Mouse (Mus musculus) retina, embryonic 14.5 days (tissue): Measurements from ENCODE around the gene Ryr2.
"Not testable (repeated sequence)": the region's sequence is repeated elsewhere in the genome, so short reads cannot be mapped to it uniquely, and the experiment has no call there.

ENCODE experiments used
- DNase-seq: peaks from one replicate; pipeline ENCODE4 v3.0.0-alpha.2; 2015; ENCODE audit warnings: low spot score

The Ryr2 gene

DNA sequence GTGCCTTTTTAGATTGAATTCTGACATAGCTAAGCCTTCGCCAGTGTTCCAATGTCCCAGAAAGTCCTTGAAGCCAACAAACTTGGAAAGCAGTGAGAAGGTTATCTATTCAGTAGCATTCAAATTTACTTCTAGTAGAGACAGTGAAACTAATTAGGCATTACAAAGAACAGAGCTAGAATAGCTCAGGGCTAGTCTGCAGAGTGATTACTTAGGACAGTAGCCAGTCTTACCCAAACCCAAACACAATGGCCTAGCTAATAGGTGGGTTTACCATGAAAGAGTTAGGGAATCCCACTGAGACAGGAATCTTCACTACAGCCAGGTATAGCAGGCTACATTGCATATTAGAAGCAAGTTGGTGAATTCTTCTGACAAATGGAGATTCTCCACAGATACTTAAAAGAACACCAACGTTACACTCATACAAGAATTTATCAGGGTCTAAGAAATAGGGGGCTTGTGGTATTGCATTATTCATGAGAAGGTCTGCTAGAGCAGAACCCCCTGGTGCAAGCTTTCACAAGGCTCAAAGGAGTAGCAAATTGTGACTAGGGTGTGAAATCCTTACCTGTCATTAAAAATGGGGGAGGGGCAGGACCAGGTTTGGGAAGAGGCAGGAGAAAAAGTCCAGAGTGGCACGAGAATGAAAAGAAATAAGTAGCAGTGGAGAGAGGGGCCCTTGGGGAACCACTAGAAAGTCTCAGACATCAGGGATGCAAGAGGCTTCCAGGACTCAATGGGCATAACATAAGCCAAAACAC is 172.3 kb downstream of the Ryr2 start:
- not testable (repeated sequence) for DNase-seq

DNA sequence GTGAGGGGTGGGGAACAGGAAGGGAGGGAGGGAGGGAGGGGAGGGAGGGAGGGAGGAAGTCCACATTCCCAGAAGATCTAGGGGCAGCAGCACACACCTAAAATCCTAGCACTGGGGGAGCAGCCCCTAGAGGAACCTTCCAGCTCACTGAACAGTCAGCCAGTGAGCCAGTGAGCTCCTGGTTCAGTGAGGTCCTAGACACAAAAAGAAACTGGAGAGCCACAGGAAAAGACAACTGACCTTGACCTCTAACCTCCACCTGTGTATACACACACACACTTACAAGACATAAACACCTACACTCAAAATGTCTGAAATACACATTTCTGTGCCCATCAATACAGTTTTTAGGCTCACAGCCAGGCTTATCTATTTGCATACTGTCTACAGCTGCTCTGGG is 173.4 kb downstream of the Ryr2 start:
- no peak for DNase-seq

DNA sequence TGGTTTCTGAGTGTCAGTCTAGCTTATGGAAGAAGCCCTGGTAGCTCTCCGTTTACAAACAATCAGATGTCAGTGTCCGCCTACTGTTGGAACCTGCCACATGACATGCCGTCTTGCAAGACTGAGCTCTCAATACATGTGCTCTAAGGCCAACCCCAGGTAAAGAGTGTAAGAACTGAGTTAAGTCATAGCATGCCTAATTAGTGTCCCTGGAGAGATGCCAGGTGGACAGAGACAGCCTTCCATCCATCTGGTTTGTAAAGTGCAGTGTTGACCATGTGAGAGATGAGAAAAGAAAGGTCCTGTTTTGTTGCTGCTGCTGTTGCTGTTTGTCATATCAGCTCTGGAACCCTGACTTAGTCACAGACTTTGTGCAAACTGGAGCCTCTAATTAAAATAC is 178.0 kb downstream of the Ryr2 start:
- no peak for DNase-seq

DNA sequence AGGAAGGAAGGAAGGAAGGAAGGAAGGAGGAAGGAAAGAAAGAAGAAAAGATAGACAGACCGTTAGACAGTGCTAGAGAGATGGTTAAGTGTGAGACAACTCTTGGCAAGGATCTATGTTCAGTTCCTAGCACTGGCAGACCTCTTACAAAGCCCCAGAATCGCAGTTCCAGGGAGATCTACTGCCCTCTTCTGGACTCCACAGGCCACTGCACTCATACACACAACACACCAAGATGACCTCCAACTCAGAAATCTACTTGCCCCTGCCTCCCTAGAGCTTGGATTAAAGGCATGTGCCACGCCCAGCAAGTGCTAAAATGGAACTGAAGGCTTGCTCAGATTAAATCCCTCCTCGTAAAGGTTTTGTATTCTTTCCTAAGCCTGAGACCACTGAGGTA is 179.0 kb downstream of the Ryr2 start:
- no peak for DNase-seq

DNA sequence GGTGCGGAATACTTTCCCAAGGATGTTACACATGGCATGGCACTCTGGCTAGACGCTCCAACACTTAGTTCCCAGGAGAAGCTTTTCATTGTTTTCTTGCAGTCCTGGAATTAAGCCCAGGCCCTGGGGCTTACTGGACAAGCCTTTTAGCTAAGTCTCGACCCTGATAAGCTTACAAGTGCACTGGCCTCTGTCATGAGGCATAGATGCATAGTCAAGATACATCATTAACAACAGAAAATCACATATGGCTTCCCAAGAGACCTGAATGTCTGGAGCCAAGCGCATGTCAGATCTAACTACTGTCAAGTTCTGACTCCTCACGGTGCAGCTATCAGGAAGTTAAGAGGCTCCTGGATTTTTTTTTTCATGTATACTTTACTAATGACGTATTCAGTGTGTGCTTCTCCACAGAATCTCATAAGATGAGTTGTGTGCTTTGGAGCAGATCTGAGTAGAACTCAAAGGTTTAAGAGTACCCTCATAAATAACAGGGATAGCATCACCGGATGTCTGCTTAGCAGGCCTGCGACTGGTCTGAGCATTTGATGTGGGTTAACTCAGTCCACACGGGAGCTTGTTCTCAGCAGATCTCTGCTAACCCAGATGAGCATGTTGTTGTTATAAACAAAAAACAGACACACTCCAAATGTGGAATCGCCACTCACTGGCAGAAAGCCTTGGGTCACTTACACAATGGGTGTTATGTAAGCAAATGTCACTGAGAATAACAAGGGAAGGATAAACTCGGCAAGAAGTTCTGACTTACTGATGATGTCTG is 179.8 kb downstream of the Ryr2 start:
- peak; percentile 72 for DNase-seq

DNA sequence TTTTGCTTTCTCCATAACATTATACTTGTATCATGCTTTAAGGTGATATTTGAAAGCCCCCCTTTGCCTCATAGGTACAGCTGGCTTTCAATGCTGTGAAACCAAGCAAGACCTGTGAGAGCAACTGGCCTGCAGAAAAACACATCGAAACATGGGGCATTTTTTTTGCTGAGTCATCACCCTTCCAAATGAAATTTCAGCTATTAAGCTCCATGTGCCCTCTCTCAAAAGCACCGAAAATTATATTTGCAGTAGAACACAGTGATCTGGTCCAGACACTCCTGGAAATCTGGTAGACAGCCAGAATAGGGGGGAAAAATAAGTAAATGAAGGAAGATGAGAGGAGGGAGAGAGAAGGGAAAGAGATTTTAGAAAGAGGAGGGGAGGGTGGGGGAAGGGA is 180.5 kb downstream of the Ryr2 start:
- no peak for DNase-seq

DNA sequence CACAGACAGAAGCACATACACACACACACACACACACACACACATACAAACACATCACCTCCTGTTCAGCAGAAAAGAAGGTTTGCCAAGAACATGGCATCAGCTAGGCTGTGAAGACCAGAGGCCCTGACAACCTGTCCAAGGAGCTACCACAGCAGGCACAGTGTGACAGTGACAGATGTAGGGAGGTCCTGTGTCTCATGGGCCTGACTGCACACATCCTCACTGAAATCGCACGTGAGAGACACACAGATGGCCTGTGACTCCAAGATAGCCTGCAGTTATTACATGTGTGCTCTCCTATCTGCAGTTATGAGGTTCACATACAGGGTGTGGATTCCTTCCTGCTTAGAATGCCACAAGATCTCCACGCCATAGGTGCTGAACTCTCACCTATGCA is 182.0 kb downstream of the Ryr2 start:
- DNase-seq, result peak; percentile 9

DNA sequence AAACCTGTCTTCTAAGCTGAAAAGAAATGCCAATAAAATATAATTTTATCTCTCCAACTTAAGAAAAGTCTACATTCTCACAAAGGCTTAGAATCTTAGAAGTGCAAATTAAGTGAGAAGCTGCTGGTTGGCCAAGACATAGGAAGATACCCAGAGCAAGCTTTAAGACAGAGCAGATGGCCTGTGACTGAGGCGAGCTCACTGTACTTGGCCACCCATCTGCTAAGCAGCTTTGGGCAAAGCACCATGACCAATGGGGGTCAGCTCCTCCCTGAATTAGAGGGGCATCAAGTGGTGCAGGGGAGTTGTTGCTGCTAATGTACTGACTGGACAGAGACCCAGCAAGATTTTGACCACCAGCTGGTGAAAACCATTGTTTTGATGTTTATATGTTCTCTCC is 186.2 kb downstream of the Ryr2 start:
- no peak for DNase-seq

DNA sequence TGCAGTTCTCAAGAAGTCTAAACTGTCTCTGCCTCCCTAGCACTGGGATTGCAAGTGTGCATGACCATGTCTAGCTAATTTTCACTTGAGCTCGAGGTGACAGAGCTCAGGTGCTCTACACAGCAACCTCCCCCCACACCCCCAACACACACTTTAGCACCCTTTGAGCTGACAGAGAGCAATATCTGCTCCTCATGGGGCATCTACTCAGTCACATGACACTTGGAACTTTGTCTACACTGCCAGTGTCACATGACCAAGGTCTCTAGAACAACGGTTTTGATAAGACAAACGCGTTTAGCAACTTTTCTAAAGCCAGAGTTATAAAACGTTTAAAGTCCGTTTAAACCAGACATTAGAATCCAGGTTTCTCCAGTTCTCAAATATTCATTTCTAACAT is 187.3 kb downstream of the Ryr2 start:
- no peak for DNase-seq

DNA sequence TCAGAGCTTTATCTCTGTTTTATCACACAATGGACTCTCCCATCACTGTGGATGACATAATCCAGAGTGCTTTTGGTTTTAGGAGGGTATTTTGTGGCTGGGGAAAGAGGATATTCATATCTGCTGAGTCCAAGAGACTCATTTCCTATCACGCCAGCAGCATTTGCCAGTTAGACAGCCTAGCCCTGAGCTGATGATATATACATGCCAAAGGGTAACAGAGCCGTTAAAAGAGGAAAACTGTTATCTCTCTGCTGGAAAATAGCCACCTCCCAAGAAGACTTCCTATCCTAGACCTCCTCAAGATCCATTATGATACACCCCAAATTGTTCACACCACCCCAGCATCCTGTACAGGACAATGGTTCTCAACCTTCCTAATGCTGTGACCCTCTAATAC is 191.1 kb downstream of the Ryr2 start:
- DNase-seq, result no peak

DNA sequence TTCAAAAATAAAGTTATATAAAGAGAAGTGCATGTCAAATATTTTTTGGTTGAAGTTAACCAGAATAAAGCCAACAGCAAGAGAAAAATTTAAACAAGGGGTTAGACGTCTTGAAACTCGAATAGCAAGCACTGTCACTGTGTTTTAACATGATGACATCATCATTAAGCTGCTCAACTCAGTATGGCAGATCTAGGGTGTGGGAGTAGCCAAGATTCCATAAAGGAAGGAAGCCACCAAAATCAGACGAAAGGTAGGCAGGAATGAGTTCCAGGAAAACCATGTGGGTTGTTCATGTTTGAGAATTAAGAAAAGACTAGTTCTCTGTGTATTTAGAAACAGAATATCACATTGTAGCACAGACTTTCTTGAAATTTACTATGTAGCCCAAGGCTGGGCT is 192.1 kb downstream of the Ryr2 start:
- DNase-seq, result no peak

DNA sequence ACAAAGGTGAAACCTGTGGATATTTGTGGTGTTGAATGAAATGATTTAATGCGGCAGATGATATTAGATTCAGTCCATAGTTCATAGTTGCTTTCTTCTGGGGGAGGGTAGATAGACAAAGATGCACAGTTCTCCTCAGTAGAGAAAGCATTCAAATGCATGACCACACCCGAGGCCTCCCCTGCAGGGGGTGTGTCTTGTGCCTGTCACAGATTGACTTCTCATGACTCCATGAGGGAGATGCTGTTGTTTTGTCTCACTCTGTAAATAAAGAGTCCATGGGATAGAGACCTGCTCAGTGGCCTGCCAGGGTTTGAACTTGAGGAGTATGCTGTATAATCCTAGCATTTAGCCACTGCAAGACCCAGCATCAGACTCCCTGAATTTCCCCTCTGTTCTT is 194.5 kb downstream of the Ryr2 start:
- no peak for DNase-seq

DNA sequence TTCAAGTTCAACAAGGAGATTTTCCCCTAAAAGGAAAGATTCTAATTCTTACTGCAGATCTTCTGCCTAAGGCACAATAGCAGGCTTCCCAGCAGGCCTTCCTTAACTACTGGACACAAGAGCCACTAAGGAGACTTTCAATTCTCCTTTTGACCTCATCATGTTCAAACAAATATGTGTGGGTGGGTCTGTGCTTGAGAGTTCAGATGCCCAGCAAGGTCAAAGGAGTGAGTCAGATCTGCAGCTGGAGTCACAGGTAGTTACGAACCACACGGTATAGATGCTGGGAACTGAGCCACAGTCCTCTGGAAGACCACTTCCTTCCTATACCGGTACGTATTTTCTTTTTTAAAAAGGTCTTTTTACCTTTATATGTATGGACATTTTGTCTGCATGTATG is 198.6 kb downstream of the Ryr2 start:
- DNase-seq, result no peak

DNA sequence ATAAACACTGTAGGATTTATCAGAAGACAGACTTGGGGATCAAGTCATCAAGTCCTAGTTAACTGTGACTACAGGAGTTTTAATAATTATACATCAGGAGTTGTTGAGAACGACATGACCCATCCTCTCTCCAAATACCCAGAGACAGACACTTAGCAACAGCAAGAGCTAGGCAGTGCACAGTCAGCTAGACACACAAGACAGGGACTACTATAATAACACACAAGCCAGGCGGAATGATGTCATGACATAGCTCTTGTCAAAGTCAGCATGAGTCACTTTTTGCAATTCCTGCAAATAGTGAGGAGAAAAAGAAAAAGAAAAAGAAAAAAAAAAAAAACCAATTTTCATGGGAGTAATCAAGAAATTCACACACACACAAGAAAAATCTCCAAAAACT is 201.6 kb downstream of the Ryr2 start:
- DNase-seq, result no peak

DNA sequence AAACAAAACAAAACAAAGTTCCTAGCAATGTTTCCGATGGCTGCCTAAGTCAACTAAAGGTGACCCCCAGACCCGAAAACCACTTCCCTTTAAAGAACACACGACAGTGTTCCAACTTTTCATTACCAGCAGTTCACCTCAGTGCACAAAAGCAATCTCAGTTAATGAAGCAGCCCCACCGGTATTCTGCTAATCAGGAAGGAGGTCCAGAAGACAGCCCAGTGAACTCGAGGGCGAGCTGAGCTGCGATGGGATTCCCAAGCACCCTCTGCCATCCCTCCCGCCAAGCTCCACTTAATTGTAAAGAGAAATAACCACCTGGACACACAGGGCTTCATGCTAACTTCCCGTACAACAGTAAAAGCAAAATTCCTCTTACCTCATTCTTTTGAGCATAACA is 203.5 kb downstream of the Ryr2 start:
- peak; percentile 45 for DNase-seq

DNA sequence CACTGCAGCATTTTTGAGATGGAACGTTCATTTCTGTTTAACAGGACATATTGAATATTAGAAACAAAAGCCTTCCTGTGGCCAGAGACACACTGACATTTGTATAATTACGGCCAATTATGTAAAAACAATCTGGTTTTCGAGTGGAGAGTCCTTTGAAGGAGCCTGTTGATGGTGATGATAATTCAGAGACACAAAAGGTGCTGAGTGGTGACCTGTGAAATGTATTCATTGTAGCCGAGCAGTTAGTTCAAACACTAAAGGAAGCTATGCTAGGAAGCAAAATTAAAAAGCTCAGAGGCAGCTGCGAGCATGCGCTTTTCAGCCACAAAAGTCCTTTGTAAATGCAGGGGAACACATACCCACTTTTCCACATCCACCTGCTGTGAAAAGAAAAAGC is 203.9 kb downstream of the Ryr2 start:
- peak; percentile 30 for DNase-seq

DNA sequence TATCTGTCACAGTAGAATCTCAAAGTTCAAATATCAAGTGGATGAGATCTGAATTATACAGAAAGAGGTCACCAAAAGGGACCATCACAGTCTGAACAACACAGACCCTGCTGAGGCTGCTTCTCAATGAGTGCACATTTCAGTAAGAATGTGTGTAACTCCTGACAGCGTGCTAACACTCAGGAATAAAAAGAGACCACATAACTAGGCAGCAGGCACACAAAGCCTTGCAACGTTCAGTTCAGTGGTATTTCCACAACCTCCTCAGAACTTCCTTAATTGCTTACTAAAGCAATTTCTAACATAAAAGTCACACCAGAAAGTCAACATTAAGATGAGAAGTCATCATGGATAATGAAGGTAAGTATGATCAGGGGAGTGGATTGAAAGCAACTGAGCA is 206.1 kb downstream of the Ryr2 start:
- DNase-seq, result no peak

DNA sequence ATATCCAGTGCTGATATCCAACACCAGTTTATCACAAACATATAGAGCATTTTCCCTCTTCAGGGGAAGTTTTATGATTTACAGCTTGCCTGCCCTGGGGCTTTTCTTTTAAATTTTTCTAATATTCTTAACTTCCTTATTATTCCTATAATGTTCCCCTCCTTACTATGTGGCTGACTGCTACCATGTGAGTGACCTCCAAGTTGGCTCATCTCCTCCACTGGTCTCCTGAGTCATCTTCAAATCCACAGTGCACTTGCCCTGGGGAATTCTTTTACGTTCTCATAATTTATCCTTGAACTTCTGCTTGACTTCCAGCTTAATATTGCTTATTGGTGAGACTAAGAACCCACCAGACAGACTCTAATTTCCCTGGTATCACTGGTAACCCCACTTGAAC is 211.1 kb downstream of the Ryr2 start:
- no peak for DNase-seq

DNA sequence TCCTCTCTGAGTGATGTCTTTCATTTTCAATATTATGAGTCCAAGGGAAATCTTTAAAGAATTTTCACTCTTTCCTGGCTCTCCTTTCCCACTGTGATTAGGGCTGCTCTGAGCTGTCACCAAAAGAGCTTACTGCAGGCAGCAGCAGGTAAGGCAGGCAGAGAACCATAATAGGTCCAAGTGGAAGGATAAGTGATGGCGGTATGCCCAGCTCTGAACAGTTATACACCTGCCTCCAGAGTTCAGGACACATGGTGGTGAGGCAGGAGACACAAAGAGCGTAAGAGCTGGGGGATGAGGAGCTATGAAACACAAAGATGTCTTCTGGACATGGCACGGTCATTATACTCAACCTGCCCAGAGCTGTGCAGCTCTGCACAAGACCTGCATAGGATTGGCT is 215.0 kb downstream of the Ryr2 start:
- DNase-seq, result no peak

DNA sequence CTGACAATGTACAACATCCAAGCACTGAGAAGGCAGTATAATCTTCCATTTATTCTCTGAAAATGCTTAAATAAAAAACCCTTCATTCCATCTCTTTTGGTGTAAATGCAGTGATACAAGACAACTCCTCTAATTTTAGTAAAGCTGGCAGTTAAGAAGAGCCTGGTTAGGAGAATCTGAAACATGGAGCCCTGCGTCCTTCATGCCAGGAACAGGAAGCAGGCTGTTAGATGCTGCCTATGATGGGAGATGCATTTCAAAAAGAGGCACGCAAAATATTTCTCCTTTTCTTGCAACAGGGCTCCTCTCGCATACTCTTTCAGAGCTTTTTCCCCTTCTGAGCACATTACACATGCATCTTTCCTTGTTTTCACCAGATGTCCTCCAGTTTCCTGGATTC is 215.6 kb downstream of the Ryr2 start:
- no peak for DNase-seq

DNA sequence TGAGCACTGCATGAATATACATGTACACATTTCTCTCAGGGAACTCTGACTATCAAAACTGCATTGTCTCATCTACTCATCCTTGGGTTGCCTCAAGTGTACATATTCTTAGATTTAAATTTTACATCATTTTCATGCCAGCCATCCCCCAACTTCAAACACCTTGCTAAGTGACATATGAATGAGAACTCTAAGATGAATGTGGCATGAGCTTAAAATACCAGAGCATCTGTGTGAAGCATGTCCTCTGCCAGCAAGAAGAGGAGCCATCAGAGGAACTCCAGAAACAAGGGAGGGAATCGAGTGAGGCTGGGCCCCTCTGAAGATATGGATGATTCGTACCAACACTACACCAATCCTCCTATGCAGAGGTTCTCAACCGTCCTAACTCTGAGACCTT is 222.6 kb downstream of the Ryr2 start:
- DNase-seq, result no peak

DNA sequence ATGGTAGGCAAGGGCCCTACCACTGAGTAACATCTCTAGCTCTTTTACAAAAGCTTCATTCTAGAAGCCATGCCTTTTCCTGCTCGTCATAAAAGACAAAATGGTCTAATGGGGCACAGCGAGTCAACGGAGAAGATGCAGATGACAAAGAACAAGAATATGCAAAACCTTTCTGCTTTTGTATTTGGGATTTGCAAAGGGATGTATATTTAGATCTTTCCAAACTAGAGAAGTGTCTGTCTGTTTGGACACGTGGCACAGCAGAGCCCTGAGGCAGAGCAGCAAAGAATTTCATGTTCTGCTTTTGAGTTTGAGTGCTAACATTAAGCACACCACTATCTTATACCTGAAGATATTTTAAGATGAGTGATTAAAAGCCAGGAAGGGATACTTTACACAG is 224.4 kb downstream of the Ryr2 start:
- no peak for DNase-seq

DNA sequence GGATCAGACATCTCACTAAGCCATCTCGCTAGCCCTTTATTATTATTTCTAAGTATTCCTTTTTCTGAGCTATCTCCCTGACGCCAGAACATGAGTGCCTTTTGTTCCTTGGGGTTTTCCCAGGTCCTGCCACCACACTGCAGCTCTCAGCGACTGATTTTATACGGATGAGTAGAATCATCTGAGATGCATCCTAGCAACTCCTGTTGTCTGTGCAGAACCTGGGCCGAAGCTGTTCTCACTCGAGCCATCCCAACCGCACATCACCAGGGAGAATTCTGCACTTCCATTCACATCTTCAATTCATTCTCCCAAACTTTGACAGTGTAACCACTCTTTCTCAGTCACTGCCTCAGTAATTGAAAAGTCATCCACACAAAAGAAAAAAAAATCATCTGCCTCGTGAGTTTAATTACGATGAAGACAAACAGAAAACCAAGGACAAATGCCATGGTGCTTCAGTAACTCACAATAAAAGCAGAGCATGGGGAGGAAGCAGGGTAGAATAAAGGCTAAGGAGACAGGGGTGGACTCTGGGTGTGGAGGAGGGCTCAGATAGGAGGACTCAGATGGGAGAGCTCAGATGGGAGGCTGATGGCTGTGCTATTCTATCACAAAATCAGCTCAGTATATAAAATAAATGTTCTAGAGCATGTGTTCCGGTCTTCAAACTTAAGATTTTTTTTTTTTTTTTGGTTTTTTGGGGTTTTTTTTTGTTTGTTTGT is 226.1 kb downstream of the Ryr2 start:
- peak; percentile 11 for DNase-seq
